Mouse (Mus musculus): ENCODE measurements around the gene Itgb1bp2. TPM values are rescaled to one million over a fixed set of nuclear protein-coding genes. Genes with fewer than 3 reads are reported as not detected.
A peak's percentile ranks its signal among the peaks of the same experiment; 100 is the strongest.

Gene Itgb1bp2
- polyA plus RNA-seq (2012): 0.06 TPM in 1 of 2 replicates, not detected in the other

- Histone ChIP-seq H3K9me3 (ENCODE audit: control insufficient read depth, low read length) (no peaks in the 10 kb centered on the region), H3K36me3 (ENCODE audit: control insufficient read depth) (peaks cover 96% of the 10 kb centered on the region), H3K4me1 (ENCODE audit: control insufficient read depth) (no peaks in the 10 kb centered on the region), H3K27me3 (ENCODE audit: control insufficient read depth) (no peaks in the 10 kb centered on the region), H3K4me3 (replicated peaks) (no peak within 1 kb of the TSS)
- TF ChIP-seq GATA1 (IDR thresholded peaks at IDR 0.05; ENCODE audit: low read length): no peak
These were observed at the start of gene Itgb1bp2 for GRCm38 (mm10) chrX:101448886-101449475. Gene Itgb1bp2 (plus strand): TSS chrX:101449088.

DNA sequence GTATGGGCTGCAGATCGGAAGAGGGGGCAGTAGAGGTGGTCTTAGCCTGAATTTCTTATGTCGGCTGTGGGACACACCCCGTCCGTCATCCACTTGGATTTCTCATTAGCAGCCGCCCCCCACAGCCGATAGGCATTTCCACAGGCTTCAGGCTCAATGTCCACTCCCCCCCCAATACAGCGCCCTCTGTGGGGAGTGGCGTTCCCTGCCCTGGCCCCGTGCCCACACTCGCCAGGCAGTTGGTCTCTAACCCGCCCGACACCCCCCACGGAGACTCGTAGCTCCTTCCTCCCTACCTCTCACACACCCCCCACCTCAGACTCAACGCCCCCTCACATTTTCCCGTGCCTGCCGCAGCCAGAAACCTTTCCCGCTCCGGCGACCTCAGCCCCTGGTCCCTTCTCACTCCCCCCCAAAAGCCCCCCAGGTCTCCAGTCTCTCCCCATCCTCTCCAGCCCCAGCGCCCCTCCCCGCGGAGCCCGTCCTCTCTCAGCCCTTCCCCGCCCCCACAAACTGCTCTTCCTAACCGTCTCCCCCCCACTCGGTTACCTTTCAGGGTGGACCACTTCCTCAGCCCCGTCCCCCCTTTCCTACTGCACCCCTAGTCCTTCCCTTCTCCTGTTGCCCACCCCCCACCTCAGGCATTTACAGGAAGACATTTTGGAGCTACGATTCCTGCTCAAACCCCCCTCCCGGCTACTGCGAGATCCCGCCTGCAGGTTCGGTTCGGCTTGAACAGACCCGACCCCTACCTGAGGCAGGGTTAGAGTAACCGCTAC, 29.8 kb upstream of the Itgb1bp2 start:
- TF ChIP-seq GATA1 (IDR thresholded peaks at IDR 0.05; ENCODE audit: low read length) (no peak), TAL1 (IDR thresholded peaks at IDR 0.05; ENCODE audit: low read length) (no peak)

GRCm38 (mm10) chrX:101419725-101420699, 28.9 kb upstream of the Itgb1bp2 start:
- H3K27me3 ChIP-seq (ENCODE audit: control insufficient read depth): 0 out of 2 replicates have a peak, but pooled peaks cover 2% of the 10 kb centered on the region
- TF ChIP-seq TAL1 (IDR thresholded peaks at IDR 0.05; ENCODE audit: low read length) (no peak), GATA1 (IDR thresholded peaks at IDR 0.05; ENCODE audit: low read length) (no peak)
- H3K4me3 ChIP-seq (replicated peaks): peak overlapping the region; percentile 67
- H3K9me3 ChIP-seq (ENCODE audit: control insufficient read depth, low read length): no peaks in the 10 kb centered on the region
- peaks cover 21% of the 10 kb centered on the region for H3K4me1 ChIP-seq (ENCODE audit: control insufficient read depth)
- H3K36me3 ChIP-seq (ENCODE audit: control insufficient read depth): peaks cover 1% of the 10 kb centered on the region; the same call in 1 of the 2 replicates

More for the DNA sequence above, 29.8 kb upstream of the Itgb1bp2 start:
- Histone ChIP-seq H3K36me3 (ENCODE audit: control insufficient read depth) (peaks cover 4% of the 10 kb centered on the region; the same call in 1 of the 2 replicates), H3K4me1 (ENCODE audit: control insufficient read depth) (peaks cover 21% of the 10 kb centered on the region), H3K4me3 (replicated peaks) (peak overlapping the region; percentile 67), H3K9me3 (ENCODE audit: control insufficient read depth, low read length) (no peaks in the 10 kb centered on the region), H3K27me3 (ENCODE audit: control insufficient read depth) (0 out of 2 replicates have a peak, but pooled peaks cover 2% of the 10 kb centered on the region)

- TF ChIP-seq TAL1 (IDR thresholded peaks at IDR 0.05; ENCODE audit: low read length) (no peak), GATA1 (IDR thresholded peaks at IDR 0.05; ENCODE audit: low read length) (no peak)
These were observed 28.2 kb upstream of the Itgb1bp2 start, which contains the start of gene Zmym3 for GRCm38 (mm10) chrX:101420700-101421095. Gene Zmym3 (minus strand): TSS chrX:101420849.

GRCm38 (mm10) chrX:101423462-101423861, 25.4 kb upstream of the Itgb1bp2 start:
- H3K4me3 ChIP-seq (replicated peaks): no peak overlapping the region
- H3K27me3 ChIP-seq (ENCODE audit: control insufficient read depth): 0 out of 2 replicates have a peak, but pooled peaks cover 2% of the 10 kb centered on the region
- no peaks in the 10 kb centered on the region for H3K9me3 ChIP-seq (ENCODE audit: control insufficient read depth, low read length)
- H3K36me3 ChIP-seq (ENCODE audit: control insufficient read depth): no peaks in the 10 kb centered on the region
- no peak for TF ChIP-seq TAL1 (IDR thresholded peaks at IDR 0.05; ENCODE audit: low read length)
- no peak for TF ChIP-seq GATA1 (IDR thresholded peaks at IDR 0.05; ENCODE audit: low read length)
- H3K4me1 ChIP-seq (ENCODE audit: control insufficient read depth): peaks cover 34% of the 10 kb centered on the region

More at GRCm38 (mm10) chrX:101420700-101421095, 28.2 kb upstream of the Itgb1bp2 start, which contains the start of gene Zmym3:
- no peaks in the 10 kb centered on the region for H3K9me3 ChIP-seq (ENCODE audit: control insufficient read depth, low read length)
- peak within 1 kb of the TSS; percentile 67 for H3K4me3 ChIP-seq (replicated peaks)
- no peaks in the 10 kb centered on the region for H3K36me3 ChIP-seq (ENCODE audit: control insufficient read depth)
- 0 out of 2 replicates have a peak, but pooled peaks cover 2% of the 10 kb centered on the region for H3K27me3 ChIP-seq (ENCODE audit: control insufficient read depth)
- H3K4me1 ChIP-seq (ENCODE audit: control insufficient read depth): peaks cover 21% of the 10 kb centered on the region

GRCm38 (mm10) chrX:101427774-101428173, 21.1 kb upstream of the Itgb1bp2 start:
- H3K27me3 ChIP-seq (ENCODE audit: control insufficient read depth): no peaks in the 10 kb centered on the region; the same call in 1 of the 2 replicates
- no peak overlapping the region for H3K4me3 ChIP-seq (replicated peaks)
- peaks cover 20% of the 10 kb centered on the region for H3K4me1 ChIP-seq (ENCODE audit: control insufficient read depth)

GRCm38 (mm10) chrX:101428785-101429141, 20.1 kb upstream of the Itgb1bp2 start:
- peaks cover 25% of the 10 kb centered on the region for H3K36me3 ChIP-seq (ENCODE audit: control insufficient read depth)
- H3K27me3 ChIP-seq (ENCODE audit: control insufficient read depth): no peaks in the 10 kb centered on the region; the same call in 1 of the 2 replicates
- peaks cover 4% of the 10 kb centered on the region; the same call in 1 of the 2 replicates for H3K9me3 ChIP-seq (ENCODE audit: control insufficient read depth, low read length)
- H3K4me3 ChIP-seq (replicated peaks): peak overlapping the region; percentile 84
- peaks cover 20% of the 10 kb centered on the region for H3K4me1 ChIP-seq (ENCODE audit: control insufficient read depth)
- TF ChIP-seq GATA1 (IDR thresholded peaks at IDR 0.05; ENCODE audit: low read length) (no peak), TAL1 (IDR thresholded peaks at IDR 0.05; ENCODE audit: low read length) (no peak)

More at GRCm38 (mm10) chrX:101427774-101428173, 21.1 kb upstream of the Itgb1bp2 start:
- Histone ChIP-seq H3K36me3 (ENCODE audit: control insufficient read depth) (peaks cover 15% of the 10 kb centered on the region), H3K9me3 (ENCODE audit: control insufficient read depth, low read length) (peaks cover 4% of the 10 kb centered on the region; the same call in 1 of the 2 replicates)
- TF ChIP-seq TAL1 (IDR thresholded peaks at IDR 0.05; ENCODE audit: low read length) (no peak), GATA1 (IDR thresholded peaks at IDR 0.05; ENCODE audit: low read length) (no peak)

Data from erythroblast, embryonic 14.5 days (primary cell).